Mouse (Mus musculus) kidney, embryonic 15.5 days (tissue): ENCODE data around the gene Mgmt. TPM values are rescaled to one million over a fixed set of nuclear protein-coding genes. Genes with fewer than 3 reads are reported as not detected.

Experiments
- ATAC-seq: fragments of 200-750 bp; cut with Nextera tagmentation; replicated peaks from 2 replicates; pipeline ENCODE4 v1.8.0; 2017; ENCODE audit warnings: moderate TSS enrichment; ENCODE audit not compliant: low FRiP score
- H3K27ac ChIP-seq: fragments of 300-500 bp; sonication (generic); 2 replicates; pipeline ENCODE4 v1.5.1; 2015; ENCODE audit warnings: mild to moderate bottlenecking, inconsistent platforms
- H3K27me3 ChIP-seq: fragments of 300-500 bp; sonication (generic); 2 replicates; pipeline ENCODE4 v1.6.1; 2015; ENCODE audit warnings: inconsistent platforms
- H3K36me3 ChIP-seq: fragments of 300-500 bp; sonication (generic); 2 replicates; pipeline ENCODE4 v1.6.1; 2015; ENCODE audit warnings: inconsistent platforms
- H3K4me1 ChIP-seq: fragments of 300-500 bp; sonication (generic); 2 replicates; pipeline ENCODE4 v1.6.1; 2015; ENCODE audit warnings: inconsistent platforms
- H3K4me2 ChIP-seq: fragments of 300-500 bp; sonication (generic); 2 replicates; pipeline ENCODE4 v1.6.1; 2015; ENCODE audit warnings: moderate library complexity, mild to moderate bottlenecking, inconsistent platforms
- H3K4me3 ChIP-seq: fragments of 300-500 bp; sonication (generic); replicated peaks from 2 replicates; pipeline ENCODE4 v1.5.1; 2015; ENCODE audit warnings: mild to moderate bottlenecking, inconsistent platforms
- H3K9ac ChIP-seq: fragments of 300-500 bp; sonication (generic); 2 replicates; pipeline ENCODE4 v1.6.1; 2015; ENCODE audit warnings: mild to moderate bottlenecking, inconsistent platforms
- H3K9me3 ChIP-seq: fragments of 300-500 bp; sonication (generic); replicated peaks from 2 replicates; pipeline ENCODE4 v1.6.1; 2016; ENCODE audit warnings: inconsistent platforms
- WGBS: fragments of 180-500 bp; shearing (Covaris S2); methylation state at CpG from one replicate; pipeline ENCODE4 v1.1.7; 2015; ENCODE audit warnings: mixed read lengths; 5-methylcytosine and 5-hydroxymethylcytosine counted together
- polyA plus RNA-seq: library from polyadenylated mRNA; unstranded; fragments of >200 nt; fragmentation: Nextera tagmentation; extraction: Ambion mirVana; gene quantifications from 2 replicates; pipeline ENCODE4 v1.2.1, GENCODE M21; 2015

The Mgmt gene
- 5.0 and 5.8 TPM in 2 replicates for polyA plus RNA-seq

GRCm38 (mm10) chr7:136894106-136894986, at the start of gene Mgmt:
Gene Mgmt, plus strand, starts transcription at chr7:136894614.
- H3K4me3 ChIP-seq, result peak within 1 kb of the TSS; percentile 47
- H3K4me1 ChIP-seq, result peaks cover 10% of the 10 kb centered on the region
- H3K4me2 ChIP-seq, result peak within 1 kb of the TSS; percentile 68
- 9% methylated on average over 31 of the region's 33 CpGs for WGBS
- no peaks in the 10 kb centered on the region for H3K36me3 ChIP-seq
- no peaks in the 10 kb centered on the region for H3K27me3 ChIP-seq
- no peaks in the 10 kb centered on the region for H3K9me3 ChIP-seq
- H3K27ac ChIP-seq, result peak within 1 kb of the TSS; percentile 45; the same call in 1 of the 2 replicates
- peak; percentile 99 for ATAC-seq
- H3K9ac ChIP-seq, result peak within 1 kb of the TSS; percentile 48

- no peak overlapping the region for H3K27ac ChIP-seq
- no peak overlapping the region for H3K4me2 ChIP-seq
- no peaks in the 10 kb centered on the region for H3K9me3 ChIP-seq
- 78% methylated on average over 5 of the region's 5 CpGs for WGBS
- 0 out of 2 replicates have a peak, but pooled peaks cover 12% of the 10 kb centered on the region for H3K27me3 ChIP-seq
- no peak overlapping the region for H3K9ac ChIP-seq
- H3K4me3 ChIP-seq, result no peak overlapping the region
- ATAC-seq, result no peak
- H3K4me1 ChIP-seq, result peaks cover 15% of the 10 kb centered on the region
- no peaks in the 10 kb centered on the region for H3K36me3 ChIP-seq
Measured at GRCm38 (mm10) chr7:136844835-136845234, 49.6 kb upstream of the Mgmt start.

GRCm38 (mm10) chr7:136845321-136845720, 49.1 kb upstream of the Mgmt start:
- H3K4me3 ChIP-seq, result no peak overlapping the region
- H3K36me3 ChIP-seq, result no peaks in the 10 kb centered on the region
- no peak overlapping the region for H3K4me2 ChIP-seq
- H3K4me1 ChIP-seq, result peaks cover 12% of the 10 kb centered on the region
- H3K27ac ChIP-seq, result no peak overlapping the region
- H3K9me3 ChIP-seq, result no peaks in the 10 kb centered on the region
- 53% methylated on average over 9 of the region's 9 CpGs for WGBS
- no peak for ATAC-seq
- H3K9ac ChIP-seq, result no peak overlapping the region
- H3K27me3 ChIP-seq, result 0 out of 2 replicates have a peak, but pooled peaks cover 12% of the 10 kb centered on the region

- ATAC-seq, result no peak
- no peak overlapping the region for H3K4me3 ChIP-seq
Measured at GRCm38 (mm10) chr7:136846086-136846620, 48.3 kb upstream of the Mgmt start.

GRCm38 (mm10) chr7:136847601-136848000, 46.8 kb upstream of the Mgmt start:
- Histone ChIP-seq H3K9ac (no peak overlapping the region), H3K27me3 (0 out of 2 replicates have a peak, but pooled peaks cover 12% of the 10 kb centered on the region), H3K4me1 (0 out of 2 replicates have a peak, but pooled peaks cover 9% of the 10 kb centered on the region), H3K4me2 (no peak overlapping the region), H3K4me3 (no peak overlapping the region), H3K9me3 (no peaks in the 10 kb centered on the region), H3K36me3 (no peaks in the 10 kb centered on the region), H3K27ac (no peak overlapping the region)
- ATAC-seq, result no peak
- 87% methylated on average over 6 of the region's 6 CpGs for WGBS

More at GRCm38 (mm10) chr7:136846086-136846620, 48.3 kb upstream of the Mgmt start:
- H3K27me3 ChIP-seq, result 0 out of 2 replicates have a peak, but pooled peaks cover 12% of the 10 kb centered on the region
- no peak overlapping the region for H3K27ac ChIP-seq
- H3K4me2 ChIP-seq, result no peak overlapping the region
- H3K9ac ChIP-seq, result no peak overlapping the region
- H3K4me1 ChIP-seq, result 0 out of 2 replicates have a peak, but pooled peaks cover 9% of the 10 kb centered on the region
- H3K36me3 ChIP-seq, result no peaks in the 10 kb centered on the region
- no peaks in the 10 kb centered on the region for H3K9me3 ChIP-seq
- WGBS, result 56% methylated on average over 10 of the region's 10 CpGs

DNA sequence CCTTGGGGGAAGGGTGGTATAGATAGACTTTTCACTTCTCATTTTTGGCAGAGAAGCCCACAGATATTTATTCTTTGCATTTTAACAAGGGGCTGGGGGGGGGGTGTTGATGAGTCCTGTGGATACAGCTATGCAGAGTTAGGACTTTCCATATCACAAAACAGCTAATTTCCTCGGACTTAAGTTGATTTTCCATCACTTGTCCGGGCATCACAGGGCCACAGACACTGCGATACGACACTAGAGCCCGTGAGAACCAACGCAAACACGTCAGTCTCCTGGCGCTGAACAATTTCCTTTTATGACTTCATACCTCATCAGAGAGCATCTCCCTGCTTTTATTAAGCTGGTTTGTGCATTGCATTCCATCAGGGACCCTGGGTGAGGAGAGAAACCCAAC, 45.7 kb upstream of the Mgmt start:
- ATAC-seq, result no peak
- H3K27me3 ChIP-seq, result 0 out of 2 replicates have a peak, but pooled peaks cover 10% of the 10 kb centered on the region
- no peak overlapping the region for H3K4me3 ChIP-seq
- H3K9me3 ChIP-seq, result no peaks in the 10 kb centered on the region
- 0 out of 2 replicates have a peak, but pooled peaks cover 9% of the 10 kb centered on the region for H3K4me1 ChIP-seq
- no peak overlapping the region for H3K27ac ChIP-seq
- no peak overlapping the region for H3K4me2 ChIP-seq
- no peak overlapping the region for H3K9ac ChIP-seq
- H3K36me3 ChIP-seq, result no peaks in the 10 kb centered on the region
- WGBS, result 69% methylated on average over 8 of the region's 8 CpGs

DNA sequence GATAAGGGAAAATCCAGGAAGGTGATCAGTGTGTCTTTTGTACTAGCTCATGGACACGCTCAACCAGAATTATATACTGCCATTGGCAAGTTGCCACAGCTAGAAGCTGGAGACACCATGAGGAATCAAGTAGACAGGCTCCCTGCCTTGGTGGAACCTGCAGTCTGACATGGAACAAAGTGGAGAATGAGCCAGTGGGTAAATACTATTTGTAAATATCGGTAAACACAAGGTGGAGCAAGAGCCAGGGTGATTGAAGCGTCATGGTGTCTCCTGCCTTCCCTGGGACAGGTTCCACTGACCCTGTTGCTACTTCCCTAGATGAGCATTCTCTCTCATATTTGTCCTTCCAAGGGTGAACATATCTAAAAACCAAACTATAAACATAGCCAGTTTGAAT, 44.6 kb upstream of the Mgmt start:
- H3K27ac ChIP-seq, result no peak overlapping the region
- H3K9ac ChIP-seq, result no peak overlapping the region
- no peak for ATAC-seq
- H3K4me1 ChIP-seq, result 0 out of 2 replicates have a peak, but pooled peaks cover 5% of the 10 kb centered on the region
- WGBS, result 83% methylated on average over 3 of the region's 3 CpGs
- H3K4me2 ChIP-seq, result no peak overlapping the region
- H3K27me3 ChIP-seq, result 0 out of 2 replicates have a peak, but pooled peaks cover 10% of the 10 kb centered on the region
- H3K9me3 ChIP-seq, result no peaks in the 10 kb centered on the region
- no peaks in the 10 kb centered on the region for H3K36me3 ChIP-seq
- no peak overlapping the region for H3K4me3 ChIP-seq

- H3K36me3 ChIP-seq, result no peaks in the 10 kb centered on the region
- H3K4me3 ChIP-seq, result no peak overlapping the region
- 0 out of 2 replicates have a peak, but pooled peaks cover 4% of the 10 kb centered on the region for H3K4me1 ChIP-seq
- no peak overlapping the region for H3K9ac ChIP-seq
- H3K9me3 ChIP-seq, result no peaks in the 10 kb centered on the region
- whole genome bisulfite sequencing, result 46% methylated on average over 5 of the region's 5 CpGs
- H3K4me2 ChIP-seq, result no peak overlapping the region
- no peak for ATAC-seq
- 0 out of 2 replicates have a peak, but pooled peaks cover 10% of the 10 kb centered on the region for H3K27me3 ChIP-seq
- H3K27ac ChIP-seq, result no peak overlapping the region
Measured at GRCm38 (mm10) chr7:136850339-136850738, 44.1 kb upstream of the Mgmt start.

GRCm38 (mm10) chr7:136851946-136852345, 42.5 kb upstream of the Mgmt start:
- 0 out of 2 replicates have a peak, but pooled peaks cover 4% of the 10 kb centered on the region for H3K4me1 ChIP-seq
- ATAC-seq, result no peak
- H3K27ac ChIP-seq, result no peak overlapping the region
- H3K27me3 ChIP-seq, result 0 out of 2 replicates have a peak, but pooled peaks cover 6% of the 10 kb centered on the region
- H3K36me3 ChIP-seq, result no peaks in the 10 kb centered on the region
- H3K4me3 ChIP-seq, result no peak overlapping the region
- WGBS, result 72% methylated on average over 8 of the region's 8 CpGs
- H3K4me2 ChIP-seq, result no peak overlapping the region
- no peaks in the 10 kb centered on the region for H3K9me3 ChIP-seq
- H3K9ac ChIP-seq, result no peak overlapping the region

GRCm38 (mm10) chr7:136852721-136853120, 41.7 kb upstream of the Mgmt start:
- WGBS, result 61% methylated on average over 4 of the region's 4 CpGs
- H3K9ac ChIP-seq, result no peak overlapping the region
- H3K27me3 ChIP-seq, result 0 out of 2 replicates have a peak, but pooled peaks cover 6% of the 10 kb centered on the region
- no peaks in the 10 kb centered on the region for H3K9me3 ChIP-seq
- no peak overlapping the region for H3K4me3 ChIP-seq
- 0 out of 2 replicates have a peak, but pooled peaks cover 4% of the 10 kb centered on the region for H3K4me1 ChIP-seq
- H3K36me3 ChIP-seq, result no peaks in the 10 kb centered on the region
- no peak for ATAC-seq
- H3K4me2 ChIP-seq, result no peak overlapping the region
- H3K27ac ChIP-seq, result no peak overlapping the region

- Histone ChIP-seq H3K27me3 (peaks cover 14% of the 10 kb centered on the region; the same call in 1 of the 2 replicates), H3K4me2 (no peak overlapping the region), H3K27ac (no peak overlapping the region), H3K36me3 (no peaks in the 10 kb centered on the region), H3K9me3 (no peaks in the 10 kb centered on the region), H3K4me3 (no peak overlapping the region), H3K4me1 (peaks cover 5% of the 10 kb centered on the region; the same call in 1 of the 2 replicates), H3K9ac (no peak overlapping the region)
- 35% methylated on average over 7 of the region's 7 CpGs for WGBS
- no peak for ATAC-seq
Measured at GRCm38 (mm10) chr7:136864677-136865463, 29.5 kb upstream of the Mgmt start.
